Mouse (Mus musculus): ENCODE results near the gene Ndufs7. TPM values are rescaled to one million over a fixed set of nuclear protein-coding genes. Genes with fewer than 3 reads are reported as not detected.

The Ndufs7 gene
- total and polyA plus RNA-seq, 2 experiments from 2014 or later: 162 to 343 TPM

- DNase-seq (peak; percentile 96), ATAC-seq (peak; percentile 84)
- no peaks in the 10 kb centered on the region for H3K9me3 ChIP-seq (ENCODE audit: low read length)
- H3K9ac ChIP-seq: peak overlapping the region; percentile 99
- H3K27ac ChIP-seq (ENCODE audit: low read depth, low read length): peak overlapping the region; percentile 99
- peak overlapping the region; percentile 68 for H3K4me3 ChIP-seq (ENCODE audit: low read depth, low read length)
- peaks cover 30% of the 10 kb centered on the region for H3K36me3 ChIP-seq (ENCODE audit: insufficient read depth)
- 2% methylated on average over 26 of the region's 26 CpGs for WGBS
- no peaks in the 10 kb centered on the region for H3K27me3 ChIP-seq (ENCODE audit: insufficient read depth, low read length)
- peak overlapping the region; percentile 89 for H3K4me2 ChIP-seq (ENCODE audit: low read depth)
- peak; percentile 63 for TF ChIP-seq CTCF (IDR thresholded peaks at IDR 0.05; ENCODE audit: low read depth)
- peaks cover 44% of the 10 kb centered on the region for H3K4me1 ChIP-seq (ENCODE audit: insufficient read depth)
These were observed 49.8 kb downstream of the Ndufs7 start for GRCm38 (mm10) chr10:80298571-80299281.

- Histone ChIP-seq H3K36me3 (ENCODE audit: insufficient read depth) (peaks cover 30% of the 10 kb centered on the region), H3K27ac (ENCODE audit: low read depth, low read length) (peak overlapping the region; percentile 99), H3K4me2 (ENCODE audit: low read depth) (peak overlapping the region; percentile 89), H3K9ac (peak overlapping the region; percentile 99), H3K4me1 (ENCODE audit: insufficient read depth) (peaks cover 44% of the 10 kb centered on the region), H3K9me3 (ENCODE audit: low read length) (no peaks in the 10 kb centered on the region), H3K4me3 (ENCODE audit: low read depth, low read length) (peak overlapping the region; percentile 68), H3K27me3 (ENCODE audit: insufficient read depth, low read length) (no peaks in the 10 kb centered on the region)
- DNase-seq: peak; percentile 73
- peak; percentile 11; the same call in 1 of the 2 replicates for ATAC-seq
- WGBS: 2% methylated on average over 15 of the region's 15 CpGs
- TF ChIP-seq CTCF (IDR thresholded peaks at IDR 0.05; ENCODE audit: low read depth): no peak
These were observed 50.4 kb downstream of the Ndufs7 start for GRCm38 (mm10) chr10:80299301-80299700.

GRCm38 (mm10) chr10:80299824-80300223, 50.9 kb downstream of the Ndufs7 start:
- peak; percentile 48 for DNase-seq
- H3K27ac ChIP-seq (ENCODE audit: low read depth, low read length): peak overlapping the region; percentile 99
- H3K36me3 ChIP-seq (ENCODE audit: insufficient read depth): peaks cover 30% of the 10 kb centered on the region
- ATAC-seq: no peak
- peak overlapping the region; percentile 68 for H3K4me3 ChIP-seq (ENCODE audit: low read depth, low read length)
- peak overlapping the region; percentile 99 for H3K9ac ChIP-seq
- no peak; the same call in 1 of the 2 replicates for TF ChIP-seq CTCF (IDR thresholded peaks at IDR 0.05; ENCODE audit: low read depth)
- H3K4me1 ChIP-seq (ENCODE audit: insufficient read depth): peaks cover 44% of the 10 kb centered on the region
- H3K27me3 ChIP-seq (ENCODE audit: insufficient read depth, low read length): no peaks in the 10 kb centered on the region
- no peaks in the 10 kb centered on the region for H3K9me3 ChIP-seq (ENCODE audit: low read length)
- WGBS: 31% methylated on average over 10 of the region's 10 CpGs
- H3K4me2 ChIP-seq (ENCODE audit: low read depth): peak overlapping the region; percentile 89

- Histone ChIP-seq H3K9me3 (ENCODE audit: low read length) (no peaks in the 10 kb centered on the region), H3K4me2 (ENCODE audit: low read depth) (peak overlapping the region; percentile 89), H3K4me1 (ENCODE audit: insufficient read depth) (peaks cover 44% of the 10 kb centered on the region), H3K36me3 (ENCODE audit: insufficient read depth) (peaks cover 36% of the 10 kb centered on the region), H3K4me3 (ENCODE audit: low read depth, low read length) (peak overlapping the region; percentile 68), H3K27me3 (ENCODE audit: insufficient read depth, low read length) (no peaks in the 10 kb centered on the region), H3K27ac (ENCODE audit: low read depth, low read length) (peak overlapping the region; percentile 99), H3K9ac (peak overlapping the region; percentile 99)
- peak; percentile 14; the same call in 1 of the 2 replicates for TF ChIP-seq CTCF (IDR thresholded peaks at IDR 0.05; ENCODE audit: low read depth)
- 10% methylated on average over 11 of the region's 11 CpGs for WGBS
- peak; percentile 83 for ATAC-seq
- peak; percentile 92 for DNase-seq
These were observed 51.8 kb downstream of the Ndufs7 start for GRCm38 (mm10) chr10:80300672-80301181.

DNA sequence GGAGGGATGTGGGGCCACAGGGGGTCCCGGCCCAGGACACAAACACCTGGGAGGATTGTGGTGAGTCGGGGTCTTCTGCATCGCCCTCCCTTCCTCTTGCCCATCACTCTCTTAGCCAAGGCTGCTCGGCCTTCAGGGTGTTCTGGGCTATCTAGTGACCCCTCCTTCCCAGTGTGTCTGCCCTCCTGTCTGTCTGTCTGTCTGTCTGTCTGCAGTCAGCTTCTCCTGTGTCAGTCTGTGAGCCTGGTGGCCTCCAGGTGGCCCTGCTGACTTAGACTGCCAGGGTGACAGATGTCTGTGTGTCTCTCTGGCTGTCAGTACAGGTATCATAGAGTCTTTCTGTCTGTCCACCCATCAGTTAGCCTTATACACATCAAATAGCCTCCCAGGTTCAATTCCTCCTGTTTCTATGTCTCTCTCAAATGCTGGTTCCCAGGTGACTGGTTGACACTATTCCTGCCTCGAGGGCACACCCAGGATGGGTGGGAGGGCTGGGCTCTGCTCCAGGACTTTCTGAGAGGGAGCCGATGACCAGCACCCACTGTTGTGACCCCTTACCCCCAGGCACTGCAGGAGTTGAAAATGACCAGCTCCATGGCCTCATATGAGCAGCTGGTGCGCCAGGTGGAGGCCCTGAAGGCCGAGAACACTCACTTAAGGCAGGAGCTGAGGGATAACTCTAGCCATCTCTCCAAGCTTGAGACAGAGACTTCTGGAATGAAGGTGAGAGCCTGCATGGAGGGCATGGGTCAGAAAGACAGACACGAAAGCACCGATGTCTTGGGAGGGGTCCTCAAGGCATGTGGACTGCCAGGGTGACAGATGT, 52.5 kb downstream of the Ndufs7 start:
- DNase-seq: no peak

DNA sequence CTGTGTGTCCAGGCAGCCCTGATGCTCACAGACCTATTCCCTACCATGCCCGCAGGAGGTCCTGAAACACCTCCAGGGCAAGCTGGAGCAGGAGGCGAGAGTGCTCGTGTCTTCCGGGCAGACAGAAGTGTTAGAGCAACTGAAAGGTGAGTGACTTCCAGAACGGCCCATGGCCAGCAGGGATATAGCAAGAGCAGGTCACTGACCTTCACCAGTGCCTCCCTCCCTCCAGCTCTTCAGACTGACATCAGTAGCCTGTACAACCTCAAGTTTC, 53.1 kb downstream of the Ndufs7 start:
- no peak for ATAC-seq
- Histone ChIP-seq H3K27ac (ENCODE audit: low read depth, low read length) (peak overlapping the region; percentile 99), H3K36me3 (ENCODE audit: insufficient read depth) (peaks cover 49% of the 10 kb centered on the region), H3K9me3 (ENCODE audit: low read length) (no peaks in the 10 kb centered on the region), H3K4me3 (ENCODE audit: low read depth, low read length) (peak overlapping the region; percentile 68), H3K4me2 (ENCODE audit: low read depth) (peak overlapping the region; percentile 89), H3K9ac (peak overlapping the region; percentile 99), H3K4me1 (ENCODE audit: insufficient read depth) (peaks cover 36% of the 10 kb centered on the region), H3K27me3 (ENCODE audit: insufficient read depth, low read length) (no peaks in the 10 kb centered on the region)
- 59% methylated on average over 5 of the region's 5 CpGs for WGBS
- TF ChIP-seq CTCF (IDR thresholded peaks at IDR 0.05; ENCODE audit: low read depth): no peak
- no peak for DNase-seq

More for the DNA sequence above, 52.5 kb downstream of the Ndufs7 start:
- no peaks in the 10 kb centered on the region for H3K9me3 ChIP-seq (ENCODE audit: low read length)
- no peaks in the 10 kb centered on the region for H3K27me3 ChIP-seq (ENCODE audit: insufficient read depth, low read length)
- peak overlapping the region; percentile 68 for H3K4me3 ChIP-seq (ENCODE audit: low read depth, low read length)
- TF ChIP-seq CTCF (IDR thresholded peaks at IDR 0.05; ENCODE audit: low read depth): peak; percentile 4; the same call in 1 of the 2 replicates
- peak overlapping the region; percentile 99 for H3K9ac ChIP-seq
- no peak for ATAC-seq
- peaks cover 42% of the 10 kb centered on the region for H3K4me1 ChIP-seq (ENCODE audit: insufficient read depth)
- peak overlapping the region; percentile 89 for H3K4me2 ChIP-seq (ENCODE audit: low read depth)
- H3K27ac ChIP-seq (ENCODE audit: low read depth, low read length): peak overlapping the region; percentile 99
- H3K36me3 ChIP-seq (ENCODE audit: insufficient read depth): peaks cover 43% of the 10 kb centered on the region
- 61% methylated on average over 10 of the region's 10 CpGs for WGBS

All from forebrain, postnatal 0 days (tissue).